Mouse (Mus musculus) small intestine, adult 2 months (tissue): ENCODE data around the gene Ece2.

Source experiments
- CTCF ChIP-seq: fragments of 200-500 bp; IDR thresholded peaks from 2 replicates; pipeline ENCODE4 v1.5.1; 2012; ENCODE audit warnings: low read depth, mild to moderate bottlenecking, control low read depth, inconsistent platforms, low read length, moderate library complexity, mixed read lengths; ENCODE audit not compliant: insufficient replicate concordance, insufficient read length; ENCODE audit errors: extremely low read depth
- POLR2A ChIP-seq: fragments of 200-500 bp; IDR thresholded peaks from 2 replicates; pipeline ENCODE4 v1.6.1; 2012; ENCODE audit warnings: low read depth, mild to moderate bottlenecking, control low read depth, inconsistent platforms, low read length, moderate library complexity

GRCm38 (mm10) chr16:20589366-20589938, 40.2 kb upstream of the Ece2 start, which contains the start of gene Vwa5b2:
- no peak for TF ChIP-seq CTCF
- TF ChIP-seq POLR2A, result no peak
